Mouse (Mus musculus) testis, adult 2 months (tissue): ENCODE results near the gene Asic2.
A peak's percentile ranks its signal among the peaks of the same experiment; 100 is the strongest.

ENCODE experiments used
- CTCF ChIP-seq: fragments of 200-500 bp; IDR thresholded peaks from 2 replicates; pipeline ENCODE4 v1.5.1; 2012; ENCODE audit warnings: low read depth, mild to moderate bottlenecking, inconsistent platforms, low read length, moderate library complexity; ENCODE audit not compliant: control insufficient read depth, insufficient read depth, insufficient replicate concordance
- POLR2A ChIP-seq: fragments of 200-500 bp; IDR thresholded peaks from 2 replicates; pipeline ENCODE4 v1.6.1; 2012; ENCODE audit warnings: low read depth, mild to moderate bottlenecking, inconsistent platforms, low read length, moderate library complexity; ENCODE audit not compliant: control insufficient read depth

DNA sequence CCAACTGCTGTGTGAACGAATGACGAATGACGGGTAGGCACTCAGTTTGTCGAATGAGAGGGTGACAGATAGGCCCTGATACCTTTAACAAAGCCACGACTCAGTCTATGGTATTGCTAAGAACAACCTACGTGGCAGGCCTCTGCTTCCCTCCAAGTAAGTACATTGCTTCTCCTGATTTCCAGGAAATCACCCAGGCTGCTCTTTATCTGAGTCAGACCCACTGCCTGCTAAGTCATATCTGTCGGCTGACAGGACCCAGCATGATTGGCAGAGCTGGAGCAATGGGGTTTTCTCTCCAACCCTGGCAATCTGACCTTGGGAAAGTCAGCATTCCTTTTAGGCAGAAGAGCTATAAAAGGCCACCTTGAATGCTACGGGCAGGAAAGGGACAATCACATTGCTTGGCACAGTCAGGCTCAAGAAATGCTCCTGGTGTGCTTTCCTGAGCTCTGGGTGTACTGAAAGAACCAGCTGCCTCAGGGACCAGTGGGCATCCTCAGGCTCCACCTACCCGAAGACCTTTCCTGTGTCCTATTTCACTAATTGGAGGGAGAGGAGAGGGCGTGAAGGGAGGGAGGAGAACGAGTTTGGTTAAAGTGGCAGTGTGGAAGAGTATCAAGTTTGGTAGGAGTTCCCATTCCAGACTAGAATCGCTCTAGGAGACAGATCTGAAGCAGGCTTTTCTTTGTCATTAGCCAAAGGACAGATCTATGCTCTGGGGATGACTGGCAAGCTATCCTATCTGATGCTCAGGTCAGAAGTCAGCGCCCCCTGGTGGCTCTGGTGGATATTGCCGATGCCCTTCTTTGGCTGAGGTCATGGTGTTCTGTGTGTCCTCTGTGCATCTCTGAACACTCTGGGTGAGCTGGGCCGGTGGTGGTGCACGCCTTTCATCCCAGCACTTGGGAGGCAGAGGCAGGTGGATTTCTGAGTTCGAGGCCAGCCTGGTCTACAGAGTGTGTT is 1095.5 kb downstream of the Asic2 start:
- no peak for TF ChIP-seq POLR2A
- peak; percentile 91; the same call in 1 of the 2 replicates for TF ChIP-seq CTCF
